Mouse (Mus musculus) liver, adult (tissue): ENCODE data around the gene Dnaaf1.

Experiments
- GATA4 ChIP-seq: IDR thresholded peaks from 2 replicates; pipeline ENCODE4 v1.6.1; 2014; ENCODE audit warnings: mild to moderate bottlenecking, low read length; ENCODE audit not compliant: insufficient replicate concordance

Dnaaf1 gene

DNA sequence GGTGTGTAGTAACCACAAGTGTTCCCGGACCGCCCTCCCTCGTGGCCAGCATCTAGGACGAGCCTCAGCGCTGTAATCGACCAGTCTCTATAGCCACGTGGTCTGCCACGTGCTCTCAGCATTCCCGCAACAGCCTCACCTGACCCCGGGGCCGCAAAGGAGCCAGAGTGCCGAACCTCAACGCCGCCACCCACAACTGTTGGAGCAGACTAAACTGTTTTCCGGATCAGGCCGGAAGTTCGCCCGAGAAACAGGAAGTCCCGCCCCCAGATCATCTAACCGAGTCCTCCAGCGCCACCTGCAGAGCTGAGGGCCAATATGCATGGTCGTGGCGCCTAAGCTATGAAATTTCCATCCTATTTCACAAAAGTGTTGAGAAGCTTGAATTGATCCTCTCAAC, 30.0 kb downstream of the Dnaaf1 start, which contains the start of gene Taf1c:
Gene Taf1c (minus strand): TSS at position 227 of the 400 bp plus-strand sequence.
- TF ChIP-seq GATA4 = no peak; the same call in 1 of the 2 replicates

DNA sequence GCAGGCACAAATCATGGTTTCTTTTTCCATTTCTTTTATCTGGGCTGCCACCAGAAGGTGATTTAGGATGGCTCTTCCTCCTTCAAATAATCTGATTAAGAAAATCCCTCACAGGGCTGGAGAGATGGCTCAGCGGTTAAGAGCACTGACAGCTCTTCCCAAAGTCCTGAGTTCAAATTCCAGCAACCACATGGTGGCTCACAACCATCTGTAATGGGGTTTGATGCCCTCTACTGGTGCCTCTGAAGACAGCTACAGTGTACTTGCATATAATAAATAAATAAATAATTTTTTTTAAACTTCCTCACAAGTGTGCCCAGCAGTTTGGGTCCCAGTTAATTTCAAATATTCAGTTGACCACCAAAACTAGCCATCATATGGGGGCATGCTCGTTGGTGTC, 31.2 kb downstream of the Dnaaf1 start:
- no peak for TF ChIP-seq GATA4

DNA sequence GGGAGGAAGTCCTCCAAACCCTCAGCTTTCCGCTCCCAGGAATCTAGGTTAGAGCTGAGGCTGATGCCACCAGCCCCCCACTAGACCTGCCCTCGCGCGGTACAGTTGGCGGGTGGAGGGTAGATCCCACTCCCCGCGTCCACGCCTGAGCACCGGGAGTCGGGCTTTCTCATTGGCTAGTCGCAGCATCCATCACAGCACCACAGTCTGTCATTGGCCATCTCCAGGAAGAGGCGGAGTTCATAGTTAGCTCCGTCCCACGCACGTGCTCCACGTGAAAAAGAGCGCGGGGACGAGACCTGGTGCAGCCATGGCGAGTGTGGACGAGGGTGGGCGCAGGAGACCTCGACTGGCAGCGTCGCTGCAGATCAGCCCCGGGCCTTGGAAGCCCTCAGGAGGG, 37.4 kb downstream of the Dnaaf1 start, which contains the start of gene Adad2:
Gene Adad2 (plus strand): TSS at position 277 of the 400 bp plus-strand sequence.
- no peak for TF ChIP-seq GATA4

DNA sequence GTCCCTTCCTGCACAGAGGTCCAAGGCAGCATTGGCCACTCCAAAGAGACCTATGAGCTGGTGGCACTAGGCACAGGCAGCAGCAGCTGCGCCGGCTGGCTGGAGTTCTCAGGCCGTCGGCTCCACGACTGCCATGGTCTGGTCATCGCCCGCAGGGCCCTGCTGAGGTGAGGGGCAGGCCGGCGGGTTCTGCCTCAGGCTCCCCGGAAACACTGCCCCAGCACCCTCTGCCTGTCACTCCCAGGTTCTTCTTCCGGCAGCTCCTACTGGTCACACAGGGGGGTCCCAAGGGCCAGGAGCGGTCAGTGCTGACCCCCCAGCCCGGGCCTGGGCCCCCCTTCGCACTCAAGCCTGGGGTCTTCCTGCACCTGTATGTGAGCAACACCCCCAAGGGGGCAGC, 40.1 kb downstream of the Dnaaf1 start:
- TF ChIP-seq GATA4 = no peak

DNA sequence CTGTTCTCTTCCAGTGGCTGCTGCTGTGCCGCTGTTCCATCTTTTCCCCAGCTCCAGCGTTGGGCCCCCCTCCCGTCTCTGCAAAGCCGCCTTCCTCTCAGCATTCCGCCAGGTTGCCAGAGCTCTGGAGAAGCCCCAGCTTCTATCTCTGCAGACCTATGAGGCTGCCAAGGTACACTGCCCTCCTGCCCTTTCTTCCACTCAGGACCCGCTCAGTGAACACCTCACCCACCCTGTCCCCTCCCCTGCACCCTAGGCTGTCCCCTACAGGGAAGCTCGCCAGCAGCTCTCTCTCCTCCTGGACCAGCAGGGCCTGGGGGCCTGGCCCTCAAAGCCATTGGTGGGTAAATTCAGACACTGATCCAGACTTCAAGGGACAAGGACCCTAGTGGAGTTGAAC, 41.3 kb downstream of the Dnaaf1 start:
- TF ChIP-seq GATA4 = no peak

DNA sequence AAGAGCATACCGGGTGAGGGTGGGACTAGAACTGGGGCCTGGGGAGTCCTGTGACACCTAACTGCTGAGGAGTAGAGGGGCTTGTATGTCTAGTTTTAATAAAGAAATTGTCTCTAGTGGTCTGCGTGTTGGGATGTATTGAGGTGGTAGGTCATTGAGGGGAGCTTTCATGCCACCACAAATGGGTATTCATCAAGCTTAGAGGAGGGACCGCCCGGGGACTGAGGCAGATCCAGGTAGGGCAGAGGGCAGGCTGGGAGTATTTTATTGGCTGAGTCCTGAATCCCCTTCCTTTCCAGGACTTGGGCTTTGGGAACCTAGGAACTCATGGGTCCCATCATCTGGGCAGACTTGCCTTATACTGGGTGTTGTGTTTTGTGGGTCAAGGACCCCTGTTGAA, 41.8 kb downstream of the Dnaaf1 start:
- no peak for TF ChIP-seq GATA4

DNA sequence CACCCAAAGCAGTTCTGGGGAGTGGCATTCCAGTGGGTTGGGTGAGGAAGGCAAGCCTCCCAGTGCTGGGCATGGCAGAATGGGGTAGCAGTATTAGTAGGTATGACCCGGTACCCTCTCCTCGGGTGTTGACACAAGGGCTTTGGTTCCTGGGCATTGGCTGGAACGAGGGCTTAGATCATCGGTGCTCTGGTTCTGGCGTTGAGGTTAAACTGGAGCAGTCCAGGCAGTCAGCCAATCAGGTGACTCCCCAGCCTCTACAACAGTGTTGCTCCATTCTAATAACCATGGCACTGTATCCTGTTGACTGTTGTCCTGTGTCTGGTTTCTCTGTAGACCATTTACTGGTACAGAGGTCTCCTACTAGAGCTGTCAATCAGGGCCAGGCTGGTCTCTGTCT, 42.6 kb downstream of the Dnaaf1 start:
- no peak for TF ChIP-seq GATA4

DNA sequence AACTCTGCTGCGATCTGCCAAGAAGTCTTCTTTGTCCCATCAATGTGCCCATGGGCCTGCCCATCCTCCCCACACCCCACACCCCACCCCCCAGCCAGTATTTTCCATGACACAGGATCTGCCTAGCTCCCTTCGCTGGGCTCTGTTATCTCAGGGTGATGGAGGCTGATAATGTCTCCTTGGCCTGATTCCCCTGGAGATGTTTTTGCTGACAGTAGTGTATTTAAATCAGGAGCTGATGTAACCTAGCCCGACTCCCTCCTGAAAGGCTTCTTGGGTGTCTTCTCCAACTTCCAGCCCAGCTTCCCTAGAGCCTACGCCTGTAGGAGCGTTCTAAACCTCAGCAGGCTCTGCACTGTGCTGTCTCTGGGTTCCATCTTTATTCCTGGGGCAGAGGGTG, 43.9 kb downstream of the Dnaaf1 start:
- no peak for TF ChIP-seq GATA4

DNA sequence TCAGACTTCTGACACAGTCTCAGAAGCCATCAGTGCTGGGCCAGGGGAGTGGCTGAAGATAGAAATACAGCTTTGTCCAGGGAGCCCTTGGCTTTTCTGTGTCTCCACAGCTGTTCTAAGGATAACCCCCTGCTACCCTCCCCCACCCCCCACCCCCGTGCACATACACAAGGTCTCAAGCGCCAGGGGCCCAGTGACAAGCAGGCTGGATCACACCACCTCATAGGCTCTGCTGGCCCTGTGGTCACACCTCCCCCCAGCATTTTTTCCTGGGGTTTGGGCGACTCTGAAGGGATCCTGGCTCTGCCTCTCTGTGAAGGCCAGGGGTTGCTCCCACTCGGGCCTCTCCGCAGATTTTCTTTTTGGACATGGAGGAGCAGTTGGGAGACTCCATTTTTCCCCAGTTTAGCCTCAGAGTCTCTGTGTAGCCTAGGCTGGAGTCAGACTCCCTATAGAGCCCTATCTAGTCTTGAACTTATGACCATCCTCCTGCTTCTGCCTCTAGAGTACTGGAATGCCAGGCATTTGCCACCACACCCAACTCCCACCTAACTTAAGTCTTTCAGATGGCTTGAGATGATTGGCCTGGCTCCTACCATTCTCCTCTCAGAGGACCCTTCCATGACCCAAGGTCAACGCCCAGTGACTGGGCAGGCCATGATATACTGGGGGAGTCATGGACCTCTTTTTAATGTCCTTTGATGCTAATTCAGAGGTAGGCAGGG, 45.2 kb downstream of the Dnaaf1 start:
- no peak for TF ChIP-seq GATA4

DNA sequence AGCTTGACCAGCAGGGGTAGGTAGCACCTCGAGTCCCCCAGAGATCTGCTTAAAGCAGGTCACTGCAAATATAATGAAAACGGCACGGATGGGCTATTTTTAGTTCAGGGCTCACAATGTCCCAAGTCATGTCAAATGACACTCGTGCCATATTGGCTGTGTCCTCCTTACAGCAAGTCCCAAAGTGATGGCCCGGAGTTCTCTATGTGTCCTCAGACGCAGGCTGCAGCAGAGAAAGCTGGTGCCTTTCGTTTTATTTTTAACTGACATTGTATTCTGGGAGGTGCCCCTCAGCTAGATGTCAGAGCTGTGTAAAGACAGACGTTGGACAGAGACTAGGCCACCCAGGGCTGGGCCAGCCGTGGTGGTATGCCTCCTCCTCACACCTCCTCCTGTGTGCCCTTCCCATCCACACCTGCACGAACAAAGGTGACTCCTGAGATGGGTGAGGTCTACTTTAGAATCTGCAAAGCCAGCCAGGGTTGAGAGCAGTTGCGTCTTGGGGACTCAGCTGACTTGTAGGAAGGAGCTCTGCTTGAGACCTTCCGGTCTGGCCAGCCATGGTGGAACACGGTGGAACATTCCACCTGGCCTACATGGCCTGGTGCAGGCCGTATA, 45.9 kb downstream of the Dnaaf1 start:
- no peak for TF ChIP-seq GATA4

DNA sequence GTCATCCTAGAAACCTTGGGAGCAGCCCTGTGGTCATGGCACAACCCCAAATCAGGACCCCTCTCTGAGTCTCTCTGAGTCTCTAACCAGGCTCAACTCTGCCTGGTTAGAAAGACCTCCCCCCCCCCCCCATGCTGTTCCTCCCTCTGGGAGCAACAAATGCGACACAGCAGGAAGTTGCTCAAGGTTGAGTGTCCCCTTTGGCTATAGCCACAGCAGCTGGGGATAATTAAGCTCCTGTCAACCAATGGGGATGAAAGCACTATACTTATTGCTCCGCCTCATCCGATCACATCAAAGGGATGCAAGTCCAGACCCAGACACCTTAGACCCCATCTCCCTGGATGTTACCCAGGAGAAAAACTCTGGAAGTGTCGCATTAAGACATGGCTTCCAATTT, 47.5 kb downstream of the Dnaaf1 start:
- TF ChIP-seq GATA4 = no peak

DNA sequence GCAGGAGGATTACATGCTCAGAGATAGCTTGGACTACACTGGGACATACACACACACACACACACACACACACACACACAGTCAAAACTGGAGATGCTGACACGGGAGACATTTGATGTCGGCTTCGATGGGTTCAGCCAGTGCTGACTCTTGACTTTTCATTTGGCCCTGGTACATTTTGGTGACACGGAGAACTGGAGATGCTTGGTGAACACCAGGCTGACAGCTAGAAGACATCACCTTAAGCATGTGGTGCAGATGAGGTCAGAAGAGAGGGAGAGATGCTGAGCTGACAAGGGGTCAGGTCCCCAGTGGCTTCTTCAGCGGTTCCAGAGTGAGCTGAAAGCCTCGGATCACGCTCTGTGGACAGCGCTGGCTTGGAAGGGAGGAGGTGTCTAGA, 48.0 kb downstream of the Dnaaf1 start:
- TF ChIP-seq GATA4 = no peak

DNA sequence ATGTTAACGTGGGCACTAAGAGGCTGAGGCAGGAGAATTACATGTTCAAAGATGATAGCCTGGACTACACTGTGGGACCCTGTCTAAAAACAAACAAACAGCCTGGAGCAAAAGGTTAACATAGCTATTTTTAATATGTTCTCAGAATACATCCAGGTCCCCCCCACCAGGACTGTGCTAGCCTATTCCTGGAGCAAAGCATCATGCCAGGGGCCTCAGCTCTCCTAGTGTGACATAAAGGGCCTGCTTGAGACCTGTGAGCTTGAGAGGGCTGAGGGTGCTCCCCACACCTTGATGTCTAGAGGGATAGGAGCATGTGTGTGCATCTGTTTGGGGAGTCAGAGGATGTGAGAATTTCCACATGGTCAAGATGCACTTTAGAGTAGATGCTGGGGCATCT, 48.7 kb downstream of the Dnaaf1 start:
- no peak for TF ChIP-seq GATA4

DNA sequence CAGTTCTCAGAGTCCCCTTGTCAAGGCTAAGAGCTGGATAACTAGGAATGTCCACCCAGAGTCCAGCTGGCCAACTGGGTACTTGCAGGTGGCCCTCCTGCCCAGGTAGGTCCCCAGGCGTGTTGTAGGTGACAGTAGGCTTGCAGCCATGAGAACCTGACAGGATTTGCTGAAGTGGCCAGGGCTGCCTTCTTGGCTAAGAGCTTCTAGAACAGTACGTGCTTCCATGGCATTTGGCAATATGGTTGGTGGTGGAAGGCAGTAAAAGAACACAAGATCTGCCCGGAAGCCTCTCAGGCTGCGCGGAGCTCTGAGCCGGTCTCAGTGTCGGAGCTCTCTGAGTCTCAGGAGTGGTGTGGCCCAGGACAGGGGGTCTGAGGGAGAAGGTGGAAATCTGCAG, 49.9 kb downstream of the Dnaaf1 start:
- no peak for TF ChIP-seq GATA4

DNA sequence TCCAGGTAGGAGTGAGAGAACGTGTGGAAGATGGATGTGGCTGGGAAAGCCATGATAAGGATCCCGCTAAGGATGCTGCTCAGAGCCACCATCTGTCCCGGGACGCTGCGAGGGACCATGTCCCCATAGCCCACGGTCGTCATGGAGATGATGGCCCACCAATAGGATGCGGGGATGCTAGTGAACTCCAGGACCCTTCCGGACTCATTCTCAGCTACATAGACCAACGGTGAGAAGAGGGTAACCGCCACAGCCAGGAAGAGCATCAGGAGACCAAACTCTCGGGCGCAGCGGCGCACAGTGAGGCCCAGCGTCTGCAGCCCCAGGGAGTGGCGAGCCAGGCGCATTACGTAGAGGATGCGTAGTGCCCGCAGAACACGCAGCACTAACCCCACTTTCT, 50.8 kb downstream of the Dnaaf1 start:
- TF ChIP-seq GATA4 = no peak

DNA sequence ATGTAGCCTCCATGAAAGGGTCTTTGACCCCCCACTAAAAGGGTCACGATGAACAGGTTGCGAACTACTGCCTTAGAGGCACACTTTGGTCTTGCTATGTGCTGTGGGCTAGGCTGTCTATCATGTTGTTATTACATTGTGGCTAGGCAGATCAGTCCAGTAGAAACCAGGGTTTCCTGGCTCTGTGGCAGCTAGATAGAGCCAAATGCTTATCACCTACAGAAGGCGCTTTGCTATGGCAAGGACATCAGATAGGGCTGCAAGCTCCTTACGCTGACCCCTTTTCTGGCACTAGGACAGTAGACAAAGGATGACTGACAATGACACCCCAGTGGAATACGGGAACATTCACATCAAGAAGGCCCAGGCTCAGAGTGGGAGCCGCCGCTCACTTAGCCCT, 52.2 kb downstream of the Dnaaf1 start:
- TF ChIP-seq GATA4 = no peak
